Mouse (Mus musculus): ENCODE results near the gene Ttc1.

Ttc1 gene

GRCm38 (mm10) chr11:43703552-43703951, 44.3 kb downstream of the Ttc1 start:
- CTCF ChIA-PET, result no interaction called here

GRCm38 (mm10) chr11:43700291-43700690, 47.5 kb downstream of the Ttc1 start:
- CTCF ChIA-PET, result no interaction called here

GRCm38 (mm10) chr11:43698621-43699020, 49.2 kb downstream of the Ttc1 start:
- CTCF ChIA-PET, result no interaction called here

- CTCF ChIA-PET, result no interaction called here
Observed at GRCm38 (mm10) chr11:43696623-43697022, 51.2 kb downstream of the Ttc1 start.

GRCm38 (mm10) chr11:43688850-43689249, 59.0 kb downstream of the Ttc1 start:
- CTCF ChIA-PET, result no interaction called here

GRCm38 (mm10) chr11:43682415-43683217, 65.2 kb downstream of the Ttc1 start:
- CTCF ChIA-PET, result interaction anchor here (0.8 kb wide), 1 partner anchor 56 kb away, joined by 13 read pairs; no protein-coding TSS in a partner anchor

GRCm38 (mm10) chr11:43681472-43682414, 66.1 kb downstream of the Ttc1 start, which contains the start of gene Pwwp2a:
Gene Pwwp2a, plus strand, starts transcription at chr11:43681998.
- CTCF ChIA-PET, result no interaction called here
